Comparison of ENCODE assay signal across 20 mouse cellular contexts in the genomic region with DNA sequence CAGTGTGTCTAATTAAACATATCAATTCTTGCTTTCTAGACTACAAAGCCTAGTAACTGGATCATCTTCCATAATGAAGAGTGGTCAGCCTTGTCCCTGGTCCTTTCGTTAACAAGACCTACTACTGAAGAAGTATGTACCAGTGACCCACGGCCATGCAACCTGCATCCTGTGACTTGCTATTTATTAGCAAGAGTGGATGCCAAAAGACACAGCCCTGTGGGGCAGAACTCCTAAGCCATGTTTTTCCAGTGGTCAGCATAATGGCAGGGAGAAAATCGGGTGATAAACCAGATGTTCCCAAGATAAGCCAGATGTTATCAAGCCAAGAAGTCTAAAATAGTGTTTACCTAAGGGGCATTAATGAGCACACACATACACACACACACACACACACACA. TPM values are rescaled to one million over a fixed set of nuclear protein-coding genes. Genes with fewer than 3 reads are reported as not detected.
DNase-seq lines count a peak whose midpoint lies in the region; ATAC-seq lines count a peak whose summit lies in the region.
"Had no signal": no experiment of that assay in that cellular context is flagged by ENCODE, and none has a peak within 500 bp of the region (broad histone marks: within the 10 kb centered on the region; RNA-seq: fewer than 3 reads in every experiment).

No protein-coding gene starts in this region.

- no peak for ATAC-seq in heart, embryonic 13.5 days (ENCODE audit: extremely low read depth, insufficient number of reproducible peaks, low FRiP score, low TSS enrichment)
- ATAC-seq: forebrain, embryonic 16.5 days; intestine, embryonic 15.5 days had no signal

- H3K4me1 ChIP-seq in heart, embryonic 13.5 days, result peaks cover 89% of the 10 kb centered on the region
- H3K4me1 ChIP-seq: intestine, embryonic 15.5 days had no signal

- intact Hi-C loops in heart, postnatal 36 days (cut with DNase I), result no loop called here

- 67% methylated on average over 3 of the region's 3 CpGs for WGBS in heart, embryonic 13.5 days

- H3K36me3 ChIP-seq in heart, embryonic 13.5 days, result peaks cover 15% of the 10 kb centered on the region; the same call in 1 of the 2 replicates
- H3K36me3 ChIP-seq: embryonic facial prominence, embryonic 13.5 days; forebrain, embryonic 12.5 days; hindbrain, embryonic 10.5 days; intestine, embryonic 15.5 days had no signal

- H3K9me3 ChIP-seq in heart, embryonic 13.5 days, result no peaks in the 10 kb centered on the region
- H3K9me3 ChIP-seq: embryonic facial prominence, embryonic 13.5 days; forebrain, embryonic 12.5 days; heart, embryonic 12.5 days; hindbrain, embryonic 10.5 days; intestine, embryonic 15.5 days had no signal

- no peak overlapping the region for H3K9ac ChIP-seq in heart, embryonic 13.5 days
- H3K9ac ChIP-seq: embryonic facial prominence, embryonic 13.5 days; forebrain, embryonic 12.5 days; heart, embryonic 12.5 days; hindbrain, embryonic 14.5 days; intestine, embryonic 15.5 days had no signal

- H3K27ac ChIP-seq in heart, embryonic 13.5 days (replicated peaks), result peak overlapping the region; percentile 36; the same call in 1 of the 2 replicates
- H3K27ac ChIP-seq: embryonic facial prominence, embryonic 13.5 days; forebrain, embryonic 12.5 days; hindbrain, embryonic 10.5 days; hindbrain, embryonic 14.5 days; intestine, embryonic 15.5 days had no signal

- no peak overlapping the region for H3K4me2 ChIP-seq in heart, embryonic 13.5 days
- H3K4me2 ChIP-seq: embryonic facial prominence, embryonic 13.5 days; forebrain, embryonic 12.5 days; heart, embryonic 12.5 days; hindbrain, embryonic 14.5 days; intestine, embryonic 15.5 days had no signal

- H3K4me3 ChIP-seq in heart, embryonic 13.5 days, result no peak overlapping the region
- H3K4me3 ChIP-seq: embryonic facial prominence, embryonic 13.5 days; forebrain, embryonic 12.5 days; heart, embryonic 12.5 days; hindbrain, embryonic 10.5 days; intestine, embryonic 15.5 days had no signal

- no peak for DNase-seq in heart, postnatal 36 days
- DNase-seq in kidney, adult 11 months, result peak; percentile 60
- DNase-seq in kidney, adult 18-20 months, result no peak
- peak; percentile 37 to 67 for DNase-seq in kidney, postnatal 25 days
- DNase-seq in kidney, postnatal 4 days, result no peak
- DNase-seq: adrenal gland, adult 2 months; adrenal gland, postnatal 25 days; cerebellum, adult 18-20 months; cerebellum, adult 9-11 months; cerebellum, postnatal 36 days; gastrocnemius, postnatal 14 days had no signal

- no peaks in the 10 kb centered on the region for H3K27me3 ChIP-seq in heart, embryonic 13.5 days (replicated peaks)
- H3K27me3 ChIP-seq: embryonic facial prominence, embryonic 13.5 days; forebrain, embryonic 12.5 days; heart, embryonic 12.5 days; intestine, embryonic 15.5 days had no signal

RNA-seq across cellular contexts. Expression of gene Ppargc1a, which starts 26.0 kb away (rescaled TPM):
- polyA plus RNA-seq in heart, embryonic 13.5 days (2015; fragmentation: Nextera tagmentation; extraction: Ambion mirVana), result 44.7 and 50.0 TPM in 2 replicates
- 100 to 1,000 TPM in 1 of 2 experiments, 10 to 100 TPM in 1; 96.2 to 152 TPM for total RNA-seq in heart, postnatal 36 days (2021)
- total RNA-seq: granulocyte monocyte progenitor cell, adult 5-6 weeks had no signal

Comparison
In these comparisons a context has a peak if more than half of its experiments do, and no peak if none do; other contexts are left out.
1. DNase-seq: peak in kidney, adult 11 months (single experiment) and kidney, postnatal 25 days (2 of 2); none in heart, postnatal 36 days (0 of 2), kidney, adult 18-20 months (single experiment) and kidney, postnatal 4 days (0 of 2).